Mouse (Mus musculus) cerebellum, postnatal 25 days (tissue): ENCODE results near the gene Isca1.
"Not testable (repeated sequence)": the region's sequence is repeated elsewhere in the genome, so short reads cannot be mapped to it uniquely, and the experiment has no call there.

Source experiments
- DNase-seq, 2 experiments: peaks; one replicate each; pipeline ENCODE4 v3.0.0; 2021; ENCODE audit warnings: mixed read lengths in 2 of 2

The Isca1 gene

GRCm38 (mm10) chr13:59769296-59770163, at the start of gene Isca1:
TSS of gene Isca1 (minus strand) at chr13:59769810.
- DNase-seq = peak; percentile 99 to 100

DNA sequence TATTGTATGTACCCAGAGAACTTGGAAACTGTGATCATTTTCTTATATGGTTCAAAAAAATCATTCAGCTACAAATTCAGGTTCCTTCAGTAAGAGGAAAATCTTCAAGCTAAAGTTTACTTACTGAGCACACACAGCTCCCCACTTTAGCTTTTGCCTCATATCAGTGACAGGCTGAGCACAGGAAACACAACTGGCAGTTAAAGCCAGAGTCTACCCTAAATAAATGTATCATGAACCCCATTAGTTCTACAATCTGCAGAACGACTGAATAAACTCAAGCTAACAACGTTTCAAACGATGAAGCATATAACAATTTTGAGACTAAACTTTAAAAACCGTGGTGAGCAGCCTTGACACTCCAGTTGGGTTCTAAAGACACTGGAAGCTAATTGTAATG, 47.7 kb upstream of the Isca1 start:
- no peak for DNase-seq

DNA sequence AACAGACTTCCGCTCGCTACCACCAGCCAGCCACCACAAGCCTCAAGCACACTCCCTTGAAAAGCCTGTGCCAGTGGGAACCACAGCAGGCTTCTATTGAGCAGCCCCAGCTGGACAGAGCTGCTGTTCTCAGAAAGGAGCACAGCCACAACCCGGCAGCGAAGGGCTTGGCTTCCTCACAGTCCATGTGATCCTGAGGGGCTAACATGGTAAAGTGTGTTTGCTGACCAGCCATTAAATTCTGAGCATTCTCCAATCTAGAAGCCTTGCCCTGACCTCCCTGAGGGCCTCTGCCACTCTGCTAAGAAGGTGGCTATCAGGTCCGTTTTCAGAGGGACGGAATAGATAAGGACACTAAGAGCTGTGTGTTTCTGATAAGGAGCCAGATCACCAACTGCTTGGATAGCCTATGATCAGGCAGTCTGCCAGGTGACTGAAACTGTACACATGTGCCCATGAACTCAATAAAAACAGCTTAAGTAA, 44.5 kb upstream of the Isca1 start:
- DNase-seq = no peak

DNA sequence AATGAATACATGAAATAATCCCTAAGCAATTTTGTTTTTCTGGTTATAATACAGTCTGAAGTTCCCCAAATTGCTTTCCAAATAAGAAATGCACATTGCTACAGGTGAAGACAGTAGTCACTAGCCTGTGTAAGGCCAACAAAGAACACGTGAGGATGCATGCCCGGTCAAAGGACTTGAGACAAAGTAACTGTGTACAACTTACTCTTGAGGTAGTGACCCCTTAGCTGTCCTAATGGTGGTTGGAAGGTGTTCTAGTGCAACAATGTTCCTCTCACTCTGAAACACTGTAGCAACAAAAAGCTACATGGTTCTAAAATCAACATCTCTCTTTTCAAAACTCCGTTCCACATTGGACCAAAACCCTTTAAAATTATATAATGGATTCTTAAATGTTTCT, 42.0 kb upstream of the Isca1 start:
- DNase-seq = no peak

- DNase-seq = peak; percentile 24 to 33
Observed at GRCm38 (mm10) chr13:59801000-59801399, 31.4 kb upstream of the Isca1 start.

GRCm38 (mm10) chr13:59800077-59800476, 30.5 kb upstream of the Isca1 start:
- DNase-seq = no peak

GRCm38 (mm10) chr13:59798306-59798705, 28.7 kb upstream of the Isca1 start:
- DNase-seq = no peak

- no peak for DNase-seq
Observed at GRCm38 (mm10) chr13:59796466-59796848, 26.8 kb upstream of the Isca1 start.

DNA sequence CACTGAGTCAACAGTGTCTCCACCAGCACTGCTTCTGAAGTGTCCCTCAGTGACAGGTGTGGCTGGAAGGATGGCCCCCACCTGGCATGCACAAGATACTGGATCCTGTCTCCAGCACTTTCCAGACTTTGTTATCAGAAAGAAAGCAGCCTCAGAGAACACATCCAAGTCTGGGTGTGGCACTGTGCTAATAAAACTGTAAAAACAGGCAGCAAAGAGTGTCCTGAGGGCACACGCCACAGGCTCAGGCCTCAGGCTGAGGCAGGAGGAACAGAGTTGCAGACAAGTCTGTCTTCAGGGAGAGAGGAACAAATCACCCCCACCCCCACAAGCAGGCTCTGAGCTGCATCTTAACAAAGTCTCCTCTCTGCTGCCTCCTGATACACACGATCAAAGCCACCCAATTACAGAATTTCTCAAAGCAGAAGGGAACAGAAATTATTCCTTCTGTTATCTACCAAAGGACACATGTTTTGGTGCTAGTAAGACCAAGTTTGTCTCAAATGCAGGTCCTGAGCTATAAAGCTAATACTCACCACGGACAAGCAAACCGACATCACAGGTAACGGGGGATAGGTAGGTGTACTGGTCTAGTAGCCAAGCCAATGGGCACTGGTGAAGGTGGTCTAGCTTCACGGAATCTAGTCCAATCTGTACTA, 26.3 kb upstream of the Isca1 start:
- DNase-seq = no peak

GRCm38 (mm10) chr13:59794786-59795185, 25.2 kb upstream of the Isca1 start:
- DNase-seq = peak; percentile 36 to 51

- DNase-seq = no peak
Observed at GRCm38 (mm10) chr13:59782145-59782544, 12.5 kb upstream of the Isca1 start, which contains the start of gene Gm49354. TSS of gene Gm49354 (minus strand) at chr13:59782245.

DNA sequence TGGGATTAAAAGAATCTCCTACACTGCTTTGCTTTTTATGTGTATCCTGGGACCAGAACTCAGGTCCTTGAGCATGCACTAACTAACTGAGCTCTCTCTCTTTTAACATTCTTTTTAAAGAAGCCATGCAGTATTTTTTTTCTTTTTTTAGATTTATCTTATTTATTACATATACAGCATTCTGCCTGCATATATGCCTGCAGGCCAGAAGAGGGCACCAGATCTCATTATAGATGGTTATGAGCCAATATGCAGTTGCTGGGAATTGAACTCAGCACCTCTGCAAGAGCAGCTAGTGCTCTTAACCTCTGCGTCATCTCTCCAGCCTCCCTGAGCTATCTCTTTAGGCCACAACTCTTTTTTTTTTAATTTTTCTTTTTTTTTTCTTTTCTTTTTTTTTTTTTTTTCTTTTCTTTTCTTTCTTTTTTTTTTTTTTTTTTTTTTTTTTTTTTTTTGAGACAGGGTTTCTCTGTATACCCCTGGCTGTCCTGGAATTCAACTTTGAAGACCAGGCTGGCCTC, 10.2 kb upstream of the Isca1 start:
- not testable (repeated sequence) for DNase-seq

DNA sequence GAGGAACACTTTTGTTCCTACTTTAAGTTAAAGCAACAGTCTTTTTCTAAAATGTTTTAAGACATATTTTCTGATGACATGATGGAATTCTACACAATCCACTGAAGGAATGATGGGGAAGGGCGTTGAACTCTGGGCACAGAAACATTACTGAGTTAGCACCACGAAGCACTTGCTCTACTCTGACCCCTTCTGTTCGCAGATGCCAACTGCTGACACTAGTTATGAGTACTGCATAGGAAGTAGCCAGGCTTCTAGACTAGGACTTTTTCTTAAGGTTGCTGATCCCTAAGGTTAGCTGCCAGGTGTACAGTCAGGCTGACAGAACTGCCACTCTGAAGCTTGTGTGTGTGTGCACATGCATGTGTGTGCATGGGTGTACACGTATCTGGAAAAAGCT, 9.6 kb upstream of the Isca1 start:
- no peak for DNase-seq

- DNase-seq = no peak
Observed at GRCm38 (mm10) chr13:59775168-59775567, 5.6 kb upstream of the Isca1 start.

DNA sequence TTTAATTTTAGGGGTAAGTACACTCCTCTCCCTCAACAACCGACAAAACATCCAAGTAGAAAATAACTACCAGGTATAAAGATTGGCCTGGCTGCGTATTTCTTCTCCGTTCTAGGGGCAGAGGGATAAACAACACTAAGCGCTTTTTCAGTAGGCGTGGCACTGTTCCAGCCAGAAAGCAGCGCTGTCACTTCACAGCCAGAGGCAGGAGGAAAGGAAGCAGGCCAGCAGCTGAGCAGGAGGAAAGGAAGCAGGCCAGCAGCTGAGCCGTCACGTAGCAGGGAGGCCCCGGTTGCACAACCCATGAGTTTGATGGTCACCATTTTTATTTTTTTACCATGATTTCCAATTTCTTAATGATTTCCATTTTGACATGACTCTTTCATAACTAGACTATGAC, 1.6 kb upstream of the Isca1 start:
- DNase-seq = peak; percentile 31 to 63

- DNase-seq = peak; percentile 28 to 38
Observed at GRCm38 (mm10) chr13:59770847-59771246, 1.2 kb upstream of the Isca1 start.

DNA sequence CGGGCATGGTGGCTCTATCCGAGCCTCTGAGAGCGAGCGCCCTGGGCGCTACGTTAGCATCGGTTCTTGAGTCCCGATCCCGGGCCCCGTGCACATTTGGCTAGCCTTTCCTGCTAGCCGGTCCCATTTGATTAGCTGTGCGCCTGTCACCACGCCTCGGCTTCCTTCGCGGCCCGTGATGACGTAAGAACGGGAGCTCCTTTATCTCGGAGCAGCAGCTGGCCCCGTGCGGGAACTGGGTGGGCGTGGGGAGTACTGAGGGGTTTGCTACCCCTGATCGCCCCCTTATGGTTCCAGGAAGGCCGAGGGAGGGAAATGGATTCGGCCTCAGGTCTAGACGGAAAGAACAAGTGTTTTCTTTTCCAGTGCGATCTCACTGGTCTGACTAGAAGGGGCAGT, 553 bp upstream of the Isca1 start:
- DNase-seq = peak; percentile 83 to 84

DNA sequence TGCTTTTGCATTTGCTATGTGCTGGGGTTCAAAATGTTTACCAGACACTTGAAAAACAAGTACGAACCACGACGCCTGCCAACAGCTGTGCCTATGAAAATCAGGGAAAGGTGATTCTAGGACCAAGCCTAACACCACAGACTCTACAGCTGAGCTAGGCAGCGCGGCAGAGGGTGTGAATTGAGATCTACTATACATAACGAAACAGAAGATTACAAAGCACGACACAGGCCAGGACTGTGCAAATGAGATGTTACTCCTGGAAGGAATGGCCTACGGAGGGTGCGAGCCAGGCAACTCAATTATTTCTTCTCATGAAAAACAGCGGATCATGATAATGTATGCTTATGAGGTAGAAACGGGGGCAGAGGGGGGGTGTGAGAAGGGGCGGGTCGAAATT, 1.1 kb downstream of the Isca1 start:
- DNase-seq = peak in 1 of 2 experiments; percentile 15

GRCm38 (mm10) chr13:59766786-59767515, 2.7 kb downstream of the Isca1 start:
- DNase-seq = no peak

GRCm38 (mm10) chr13:59762791-59763190, 6.8 kb downstream of the Isca1 start:
- DNase-seq = no peak

DNA sequence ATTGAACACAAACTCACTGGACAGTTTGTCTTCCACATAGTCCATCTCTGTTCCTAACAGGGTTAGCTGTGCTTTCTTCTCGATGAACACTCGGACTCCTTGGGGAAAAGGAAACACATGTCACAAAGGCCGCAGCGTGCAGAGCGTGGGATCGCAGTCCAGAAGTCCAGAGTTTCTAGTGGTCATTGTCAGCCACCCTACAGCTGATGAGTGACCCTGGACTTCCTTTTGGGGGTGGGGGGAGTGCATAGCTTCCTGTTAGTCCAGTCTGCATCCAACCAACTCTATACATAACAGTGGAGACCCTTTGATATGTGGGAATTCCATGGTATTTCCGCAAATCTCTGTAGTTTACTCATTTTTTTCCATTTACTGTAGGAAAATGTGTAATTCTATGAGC, 12.7 kb downstream of the Isca1 start:
- no peak for DNase-seq

GRCm38 (mm10) chr13:59750310-59750709, 19.3 kb downstream of the Isca1 start:
- DNase-seq = no peak

- peak; percentile 15 to 32 for DNase-seq
Observed at GRCm38 (mm10) chr13:59746711-59747110, 22.9 kb downstream of the Isca1 start, which contains the start of gene 1700014D04Rik. TSS of gene 1700014D04Rik (minus strand) at chr13:59746752.
